Comparison of ENCODE assay signal across 9 mouse cellular contexts in genomic region chr17:27574470-27575115, GRCm38 (mm10). TPM values are rescaled to one million over a fixed set of nuclear protein-coding genes. Genes with fewer than 3 reads are reported as not detected.
A peak's percentile ranks its signal among the peaks of the same experiment; 100 is the strongest.
DNase-seq lines count a peak whose midpoint lies in the region; ATAC-seq and TF ChIP-seq lines count a peak whose summit lies in the region.
"Had no signal": no experiment of that assay in that cellular context is flagged by ENCODE, and none has a peak within 500 bp of the region (broad histone marks: within the 10 kb centered on the region; RNA-seq: fewer than 3 reads in every experiment).

No protein-coding gene starts in this region.

- no peak overlapping the region for H3K4me3 ChIP-seq in forebrain, embryonic 16.5 days (replicated peaks; ENCODE audit: low read length)
- H3K4me3 ChIP-seq in forebrain, embryonic 11.5 days (ENCODE audit: low read depth, low read length), result no peak overlapping the region
- peak overlapping the region; percentile 27; the same call in 1 of the 2 replicates for H3K4me3 ChIP-seq in G1E (ENCODE audit: low read depth, low read length)
- no peak overlapping the region for H3K4me3 ChIP-seq in limb, embryonic 15.5 days

- ATAC-seq in forebrain, embryonic 16.5 days, result peak; percentile 43; the same call in 1 of the 2 replicates
- ATAC-seq in forebrain, embryonic 11.5 days (replicated peaks; ENCODE audit: low FRiP score), result no peak
- ATAC-seq in G1E (ENCODE audit: extremely low read depth, insufficient number of reproducible peaks, low FRiP score, poor library complexity, severe bottlenecking), result no peak
- no peak for ATAC-seq in limb, embryonic 15.5 days (ENCODE audit: insufficient number of reproducible peaks, low FRiP score, low TSS enrichment, low read depth)
- ATAC-seq in megakaryocyte-erythroid progenitor cell, adult 5-6 weeks (replicated peaks; ENCODE audit: low FRiP score, low TSS enrichment, poor library complexity, severe bottlenecking), result no peak

- no peak overlapping the region for H3K4me2 ChIP-seq in forebrain, embryonic 16.5 days (ENCODE audit: low read length)
- no peak overlapping the region for H3K4me2 ChIP-seq in forebrain, embryonic 11.5 days (ENCODE audit: low read depth, low read length, severe bottlenecking)
- H3K4me2 ChIP-seq in limb, embryonic 15.5 days, result no peak overlapping the region

- TF ChIP-seq CTCF in G1E (IDR thresholded peaks at IDR 0.05; ENCODE audit: low read depth, low read length), result no peak

- DNase-seq in forebrain, embryonic 11.5 days (ENCODE audit: low spot score), result no peak
- DNase-seq in G1E (ENCODE audit: low spot score), result peak; percentile 60
- peak; percentile 97 to 98 for DNase-seq in cerebellum, postnatal 25 days
- peak; percentile 86 to 90 for DNase-seq in heart, postnatal 14 days
- no peak for DNase-seq in spleen, postnatal 36 days (ENCODE audit: low spot score in 2 of 2)

- no peaks in the 10 kb centered on the region for H3K27me3 ChIP-seq in forebrain, embryonic 16.5 days (replicated peaks; ENCODE audit: control insufficient read depth, insufficient read depth, low read length)
- no peaks in the 10 kb centered on the region for H3K27me3 ChIP-seq in forebrain, embryonic 11.5 days (ENCODE audit: control insufficient read depth, insufficient read depth, low read length)
- no peaks in the 10 kb centered on the region for H3K27me3 ChIP-seq in G1E (ENCODE audit: insufficient read depth, low read length)
- no peaks in the 10 kb centered on the region for H3K27me3 ChIP-seq in limb, embryonic 15.5 days

- 80% methylated on average over 15 of the region's 16 CpGs for WGBS in forebrain, embryonic 16.5 days
- WGBS in forebrain, embryonic 11.5 days, result 93% methylated on average over 15 of the region's 16 CpGs
- WGBS in limb, embryonic 15.5 days, result 82% methylated on average over 15 of the region's 16 CpGs

- peaks cover 10% of the 10 kb centered on the region for H3K36me3 ChIP-seq in forebrain, embryonic 16.5 days (ENCODE audit: control insufficient read depth, insufficient read depth)
- H3K36me3 ChIP-seq in forebrain, embryonic 11.5 days (ENCODE audit: control insufficient read depth, insufficient read depth, low read length), result peaks cover 2% of the 10 kb centered on the region; the same call in 1 of the 2 replicates
- H3K36me3 ChIP-seq in G1E (replicated peaks), result peaks cover 71% of the 10 kb centered on the region
- peaks cover 36% of the 10 kb centered on the region for H3K36me3 ChIP-seq in limb, embryonic 15.5 days

- peaks cover 13% of the 10 kb centered on the region for H3K4me1 ChIP-seq in forebrain, embryonic 16.5 days (replicated peaks; ENCODE audit: control insufficient read depth, insufficient read depth, low read length)
- H3K4me1 ChIP-seq in forebrain, embryonic 11.5 days (replicated peaks; ENCODE audit: control insufficient read depth, insufficient read depth, low read length), result no peaks in the 10 kb centered on the region
- H3K4me1 ChIP-seq in G1E (ENCODE audit: insufficient read depth, low read depth, low read length), result peaks cover 63% of the 10 kb centered on the region
- H3K4me1 ChIP-seq in limb, embryonic 15.5 days, result peaks cover 23% of the 10 kb centered on the region

- intact Hi-C loops in heart, postnatal 14 days (cut with DNase I), result no loop called here

- no peaks in the 10 kb centered on the region for H3K9me3 ChIP-seq in forebrain, embryonic 16.5 days (ENCODE audit: control insufficient read depth, low read length)
- H3K9me3 ChIP-seq in forebrain, embryonic 11.5 days (ENCODE audit: control insufficient read depth, low read length), result no peaks in the 10 kb centered on the region
- no peaks in the 10 kb centered on the region for H3K9me3 ChIP-seq in G1E (replicated peaks)
- H3K9me3 ChIP-seq in limb, embryonic 15.5 days, result no peaks in the 10 kb centered on the region

- no peak overlapping the region for H3K9ac ChIP-seq in forebrain, embryonic 16.5 days (replicated peaks; ENCODE audit: low read depth, low read length)
- H3K9ac ChIP-seq in forebrain, embryonic 11.5 days (ENCODE audit: low read length), result no peak overlapping the region
- no peak overlapping the region for H3K9ac ChIP-seq in limb, embryonic 15.5 days

- peak overlapping the region; percentile 53; the same call in 1 of the 2 replicates for H3K27ac ChIP-seq in forebrain, embryonic 16.5 days (ENCODE audit: low read length)
- H3K27ac ChIP-seq in forebrain, embryonic 11.5 days (ENCODE audit: low read depth, low read length), result no peak overlapping the region
- peak overlapping the region; percentile 72 for H3K27ac ChIP-seq in limb, embryonic 15.5 days

RNA-seq across cellular contexts. Expression of gene AI413582, which starts 9.0 kb away (rescaled TPM):
- polyA plus RNA-seq in forebrain, embryonic 16.5 days (2015; fragmentation: Nextera tagmentation; extraction: Ambion mirVana), result 31.9 and 49.8 TPM in 2 replicates
- polyA plus RNA-seq in forebrain, embryonic 11.5 days (2014; fragmentation: Nextera tagmentation; extraction: Ambion mirVana), result 14.6 and 16.7 TPM in 2 replicates
- total RNA-seq in G1E (2014; fragmentation: Nextera tagmentation), result 78.2 and 85.2 TPM in 2 replicates
- 50.8 and 57.0 TPM in 2 replicates for total RNA-seq in G1E (2017)
- 159 and 163 TPM in 2 replicates for polyA plus RNA-seq in G1E (2012)
- 10 to 100 TPM in 1 of 2 experiments, 1 to 10 TPM in 1; 10.0 to 10.4 TPM for total RNA-seq in heart, postnatal 14 days (2021)
- polyA plus RNA-seq in limb, embryonic 15.5 days (2015; fragmentation: Nextera tagmentation; extraction: Ambion mirVana), result 28.4 TPM in 2 replicates
- 14.3 and 20.0 TPM in 2 replicates for total RNA-seq in megakaryocyte-erythroid progenitor cell, adult 5-6 weeks (2014; fragmentation: Nextera tagmentation)
- total RNA-seq in megakaryocyte-erythroid progenitor cell, adult 5-6 weeks (2017), result 7.0 and 8.7 TPM in 2 replicates

RNA-seq across cellular contexts. Expression of gene Hmga1, which starts 18.3 kb away (rescaled TPM):
- 107 and 113 TPM in 2 replicates for polyA plus RNA-seq in forebrain, embryonic 16.5 days (2015; fragmentation: Nextera tagmentation; extraction: Ambion mirVana)
- 427 and 461 TPM in 2 replicates for polyA plus RNA-seq in forebrain, embryonic 11.5 days (2014; fragmentation: Nextera tagmentation; extraction: Ambion mirVana)
- total RNA-seq in G1E (2014; fragmentation: Nextera tagmentation) (270 and 298 TPM in 2 replicates), G1E (2017) (123 and 131 TPM in 2 replicates)
- 1,702 and 2,389 TPM in 2 replicates for polyA plus RNA-seq in G1E (2012)
- total RNA-seq in heart, postnatal 14 days (2021), result 10 to 100 TPM; 37.1 to 38.2 TPM
- polyA plus RNA-seq in limb, embryonic 15.5 days (2015; fragmentation: Nextera tagmentation; extraction: Ambion mirVana), result 161 and 167 TPM in 2 replicates
- 271 and 334 TPM in 2 replicates for total RNA-seq in megakaryocyte-erythroid progenitor cell, adult 5-6 weeks (2014; fragmentation: Nextera tagmentation)
- 97.8 and 182 TPM in 2 replicates for total RNA-seq in megakaryocyte-erythroid progenitor cell, adult 5-6 weeks (2017)

RNA-seq across cellular contexts. Expression of gene Nudt3, which starts 48.7 kb away (rescaled TPM):
- polyA plus RNA-seq in forebrain, embryonic 16.5 days (2015; fragmentation: Nextera tagmentation; extraction: Ambion mirVana), result 272 and 293 TPM in 2 replicates
- polyA plus RNA-seq in forebrain, embryonic 11.5 days (2014; fragmentation: Nextera tagmentation; extraction: Ambion mirVana), result 50.5 and 56.8 TPM in 2 replicates
- total RNA-seq in G1E (2014; fragmentation: Nextera tagmentation) (79.8 and 82.6 TPM in 2 replicates), G1E (2017) (235 and 245 TPM in 2 replicates)
- 140 and 157 TPM in 2 replicates for polyA plus RNA-seq in G1E (2012)
- total RNA-seq in heart, postnatal 14 days (2021), result 100 to 1,000 TPM; 320 to 341 TPM
- polyA plus RNA-seq in limb, embryonic 15.5 days (2015; fragmentation: Nextera tagmentation; extraction: Ambion mirVana), result 84.9 and 85.0 TPM in 2 replicates
- total RNA-seq in megakaryocyte-erythroid progenitor cell, adult 5-6 weeks (2014; fragmentation: Nextera tagmentation), result 78.3 and 78.9 TPM in 2 replicates
- 143 and 144 TPM in 2 replicates for total RNA-seq in megakaryocyte-erythroid progenitor cell, adult 5-6 weeks (2017)

RNA-seq across cellular contexts. Expression of gene Grm4, which starts 53.4 kb away (rescaled TPM):
- 3.0 and 4.0 TPM in 2 replicates for polyA plus RNA-seq in forebrain, embryonic 16.5 days (2015; fragmentation: Nextera tagmentation; extraction: Ambion mirVana)
- 0.99 and 1.3 TPM in 2 replicates for polyA plus RNA-seq in forebrain, embryonic 11.5 days (2014; fragmentation: Nextera tagmentation; extraction: Ambion mirVana)
- not detected in 2 replicates for total RNA-seq in G1E (2014; fragmentation: Nextera tagmentation)
- total RNA-seq in G1E (2017), result 0.05 TPM in 1 of 2 replicates, not detected in the other
- 0.02 TPM in 1 of 2 replicates, not detected in the other for polyA plus RNA-seq in G1E (2012)
- total RNA-seq in heart, postnatal 14 days (2021), result under 1 TPM; 0.15 to 0.19 TPM
- polyA plus RNA-seq in limb, embryonic 15.5 days (2015; fragmentation: Nextera tagmentation; extraction: Ambion mirVana), result 0.54 and 0.55 TPM in 2 replicates
- total RNA-seq in megakaryocyte-erythroid progenitor cell, adult 5-6 weeks (2014; fragmentation: Nextera tagmentation), result not detected in 2 replicates
- not detected in 2 replicates for total RNA-seq in megakaryocyte-erythroid progenitor cell, adult 5-6 weeks (2017)
- polyA plus RNA-seq: C2C12 had no signal

Comparison
In these comparisons a context has a peak if more than half of its experiments do, and no peak if none do; other contexts are left out.
1. DNase-seq: peak in G1E (single experiment), cerebellum, postnatal 25 days (2 of 2) and heart, postnatal 14 days (2 of 2); none in forebrain, embryonic 11.5 days (single experiment) and spleen, postnatal 36 days (0 of 2).